Mouse (Mus musculus) kidney, adult 2 months (tissue): ENCODE measurements around the gene Cacng2. TPM values are rescaled to one million over a fixed set of nuclear protein-coding genes. Genes with fewer than 3 reads are reported as not detected.
A peak's percentile ranks its signal among the peaks of the same experiment; 100 is the strongest.

Source experiments
- DNase-seq: peaks from one replicate; pipeline ENCODE4 v3.0.0; 2021
- H3K27ac ChIP-seq: fragments of 200-500 bp; 2 replicates; pipeline ENCODE4 v1.5.1; 2012; ENCODE audit warnings: low read depth, low read length, control low read depth, inconsistent platforms; ENCODE audit not compliant: insufficient read depth
- H3K27me3 ChIP-seq: fragments of 200-500 bp; replicated peaks from 2 replicates; pipeline ENCODE4 v1.6.1; 2012; ENCODE audit warnings: mild to moderate bottlenecking, moderate library complexity, low read length, inconsistent platforms; ENCODE audit not compliant: control insufficient read depth, insufficient read depth
- H3K36me3 ChIP-seq: fragments of 200-500 bp; 2 replicates; pipeline ENCODE4 v1.6.1; 2012; ENCODE audit warnings: mild to moderate bottlenecking, moderate library complexity, low read length, inconsistent platforms; ENCODE audit not compliant: control insufficient read depth, insufficient read depth
- H3K4me1 ChIP-seq: fragments of 200-500 bp; 2 replicates; pipeline ENCODE4 v1.6.1; 2011; ENCODE audit warnings: low read length; ENCODE audit not compliant: control insufficient read depth, insufficient read depth
- H3K4me3 ChIP-seq: fragments of 200-500 bp; 2 replicates; pipeline ENCODE4 v1.5.1; 2011; ENCODE audit warnings: mild to moderate bottlenecking, low read depth, low read length, control low read depth; ENCODE audit not compliant: insufficient read depth
- CTCF ChIP-seq: fragments of 200-500 bp; conservative IDR thresholded peaks from 2 replicates; pipeline ENCODE4 v1.5.1; 2011; ENCODE audit warnings: low read depth, mild to moderate bottlenecking, control low read depth, low read length, moderate library complexity, mixed read lengths; ENCODE audit not compliant: insufficient read depth, insufficient read length
- POLR2A ChIP-seq: fragments of 200-500 bp; IDR thresholded peaks from one replicate; pipeline ENCODE4 v1.6.1; 2011; ENCODE audit warnings: low read depth, low read length, control low read depth
- WGBS: fragments of 180-500 bp; shearing (Covaris S2); methylation state at CpG from one replicate; pipeline ENCODE4 v1.1.7; 2018; 5-methylcytosine and 5-hydroxymethylcytosine counted together
- polyA plus RNA-seq: library from polyadenylated mRNA; depleted of rRNA; stranded (reverse); fragments of >200 nt; gene quantifications from 2 replicates; pipeline ENCODE4 v1.2.3, GENCODE M21; 2012; rRNA removed

Gene Cacng2
- polyA plus RNA-seq, 1 experiment = 0.02 TPM

GRCm38 (mm10) chr15:77955440-77956403 is 164.1 kb downstream of the Cacng2 start:
- TF ChIP-seq CTCF = no peak
- TF ChIP-seq POLR2A = no peak
- DNase-seq = no peak
- H3K4me3 ChIP-seq = peak overlapping the region; percentile 53
- H3K4me1 ChIP-seq = peaks cover 7% of the 10 kb centered on the region; the same call in 1 of the 2 replicates
- no peaks in the 10 kb centered on the region for H3K27me3 ChIP-seq
- WGBS = 14% methylated on average over 52 of the region's 52 CpGs
- H3K36me3 ChIP-seq = peaks cover 3% of the 10 kb centered on the region
- H3K27ac ChIP-seq = no peak overlapping the region

GRCm38 (mm10) chr15:77954362-77954761 is 165.5 kb downstream of the Cacng2 start:
- no peak overlapping the region for H3K27ac ChIP-seq
- H3K4me1 ChIP-seq = peaks cover 11% of the 10 kb centered on the region
- peaks cover 1% of the 10 kb centered on the region; the same call in 1 of the 2 replicates for H3K36me3 ChIP-seq
- H3K4me3 ChIP-seq = no peak overlapping the region
- 89% methylated on average over 2 of the region's 2 CpGs for WGBS
- TF ChIP-seq POLR2A (no peak), CTCF (no peak)
- no peaks in the 10 kb centered on the region for H3K27me3 ChIP-seq
- no peak for DNase-seq

GRCm38 (mm10) chr15:77952921-77953320 is 166.9 kb downstream of the Cacng2 start:
- no peak for TF ChIP-seq CTCF
- no peak for TF ChIP-seq POLR2A
- Histone ChIP-seq H3K4me1 (peaks cover 17% of the 10 kb centered on the region), H3K27ac (no peak overlapping the region), H3K36me3 (no peaks in the 10 kb centered on the region), H3K4me3 (no peak overlapping the region), H3K27me3 (no peaks in the 10 kb centered on the region)
- WGBS = 84% methylated on average over 3 of the region's 3 CpGs
- DNase-seq = no peak

- peaks cover 10% of the 10 kb centered on the region for H3K4me1 ChIP-seq
- no peaks in the 10 kb centered on the region for H3K27me3 ChIP-seq
- peak overlapping the region; percentile 53; the same call in 1 of the 2 replicates for H3K27ac ChIP-seq
- no peak for TF ChIP-seq POLR2A
- no peak for TF ChIP-seq CTCF
- peak; percentile 89 for DNase-seq
- H3K36me3 ChIP-seq = no peaks in the 10 kb centered on the region
- WGBS = 35% methylated on average over 7 of the region's 7 CpGs
- H3K4me3 ChIP-seq = no peak overlapping the region
Measured at GRCm38 (mm10) chr15:77949061-77949460, 170.8 kb downstream of the Cacng2 start.

- WGBS = 79% methylated on average over 4 of the region's 4 CpGs
- TF ChIP-seq POLR2A (no peak), CTCF (no peak)
Measured at GRCm38 (mm10) chr15:77945711-77946110, 174.1 kb downstream of the Cacng2 start.

More at GRCm38 (mm10) chr15:77945711-77946110, 174.1 kb downstream of the Cacng2 start:
- peak; percentile 35 for DNase-seq
- no peaks in the 10 kb centered on the region for H3K27me3 ChIP-seq
- no peaks in the 10 kb centered on the region for H3K36me3 ChIP-seq
- H3K27ac ChIP-seq = no peak overlapping the region
- H3K4me1 ChIP-seq = peaks cover 10% of the 10 kb centered on the region
- no peak overlapping the region for H3K4me3 ChIP-seq

Other genes with a start within 250 kb of the Cacng2 start
- gene Txn2, start 191.0 kb downstream of the Cacng2 start, polyA plus RNA-seq = 396 and 408 TPM in 2 replicates
- 3.8 and 4.1 TPM in 2 replicates for gene Foxred2, start 163.3 kb downstream of the Cacng2 start, polyA plus RNA-seq
- gene Eif3d, start 149.2 kb downstream of the Cacng2 start, polyA plus RNA-seq = 98.8 and 132 TPM in 2 replicates
- gene Ift27, start 54.1 kb upstream of the Cacng2 start, polyA plus RNA-seq = 46.2 and 64.2 TPM in 2 replicates
- gene Pvalb, start 86.4 kb upstream of the Cacng2 start, polyA plus RNA-seq = 16.8 and 53.3 TPM in 2 replicates
- 2.9 and 4.8 TPM in 2 replicates for gene Ncf4, start 124.8 kb upstream of the Cacng2 start, polyA plus RNA-seq
- gene Csf2rb2, start 185.7 kb upstream of the Cacng2 start, polyA plus RNA-seq = 1.4 and 7.1 TPM in 2 replicates
- 3.0 and 7.3 TPM in 2 replicates for gene Csf2rb, start 205.7 kb upstream of the Cacng2 start, polyA plus RNA-seq